Mouse (Mus musculus) heart, postnatal 14 days (tissue): ENCODE measurements around the gene Setd4. TPM values are rescaled to one million over a fixed set of nuclear protein-coding genes. Genes with fewer than 3 reads are reported as not detected.

Experiments used
- DNase-seq, 2 experiments: peaks; one replicate each; pipeline ENCODE4 v3.0.0; 2021 to 2022
- intact Hi-C: fragments of 180-260 bp; cut with DNase I; formaldehyde crosslinking; loops from one replicate; pipeline ENCODE4 v1.15.1; 2025
- total RNA-seq, 2 experiments: library from RNA; stranded (reverse); gene quantifications; 2 replicates each; pipeline ENCODE4 v1.2.3; 2021

Gene Setd4
- total RNA-seq, 2 experiments from 2014 or later: 1.6 TPM

DNA sequence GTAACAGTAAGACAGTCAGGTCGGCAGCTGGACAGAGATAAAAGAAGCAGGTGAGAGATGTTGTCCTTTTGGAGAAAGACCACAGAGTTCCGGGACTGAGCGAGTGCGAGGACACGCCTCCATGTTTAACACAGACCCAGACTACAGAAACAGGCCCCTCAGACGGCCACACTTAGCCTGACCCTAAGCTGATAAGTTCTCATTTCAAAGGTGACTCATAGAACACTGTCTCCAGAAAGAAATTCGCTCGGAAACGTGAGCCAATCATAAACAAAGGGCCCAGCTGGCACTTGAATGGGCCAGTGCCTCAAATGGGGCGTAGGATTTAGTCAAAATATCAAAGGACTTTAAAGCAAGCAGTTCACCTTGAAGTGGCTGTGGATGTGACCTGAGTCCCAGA is 54.6 kb downstream of the Setd4 start:
- no peak for DNase-seq
- intact Hi-C loops: loop anchor here (10.0 kb wide), 1 partner anchor 844 kb away; no protein-coding TSS in a partner anchor

GRCm38 (mm10) chr16:93548045-93548444 is 55.8 kb downstream of the Setd4 start:
- DNase-seq: no peak
- intact Hi-C loops: loop anchor here (10.0 kb wide), 1 partner anchor 843 kb away; no protein-coding TSS in a partner anchor

DNA sequence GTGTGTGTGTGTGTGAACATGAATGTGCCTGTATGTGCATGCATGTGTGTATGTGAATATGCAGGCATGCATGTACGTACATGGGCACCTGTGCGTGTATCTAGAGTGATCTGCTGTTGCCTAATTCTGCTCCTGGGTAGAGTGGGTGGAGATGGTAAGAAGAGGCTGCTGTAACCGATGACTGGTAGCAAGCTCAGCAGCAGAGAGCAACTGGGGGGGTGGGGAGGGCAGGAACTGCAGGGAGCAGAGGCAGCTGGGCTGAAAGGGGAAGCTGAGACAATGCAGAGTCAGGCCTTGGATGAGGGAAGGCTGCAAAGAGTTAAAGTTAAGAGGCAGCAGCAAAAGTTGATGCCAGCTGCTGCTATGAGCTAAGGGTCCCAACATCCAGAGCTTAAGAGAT is 56.7 kb downstream of the Setd4 start:
- no peak for DNase-seq
- intact Hi-C loops: loop anchor here (10.0 kb wide), 1 partner anchor 842 kb away; no protein-coding TSS in a partner anchor

DNA sequence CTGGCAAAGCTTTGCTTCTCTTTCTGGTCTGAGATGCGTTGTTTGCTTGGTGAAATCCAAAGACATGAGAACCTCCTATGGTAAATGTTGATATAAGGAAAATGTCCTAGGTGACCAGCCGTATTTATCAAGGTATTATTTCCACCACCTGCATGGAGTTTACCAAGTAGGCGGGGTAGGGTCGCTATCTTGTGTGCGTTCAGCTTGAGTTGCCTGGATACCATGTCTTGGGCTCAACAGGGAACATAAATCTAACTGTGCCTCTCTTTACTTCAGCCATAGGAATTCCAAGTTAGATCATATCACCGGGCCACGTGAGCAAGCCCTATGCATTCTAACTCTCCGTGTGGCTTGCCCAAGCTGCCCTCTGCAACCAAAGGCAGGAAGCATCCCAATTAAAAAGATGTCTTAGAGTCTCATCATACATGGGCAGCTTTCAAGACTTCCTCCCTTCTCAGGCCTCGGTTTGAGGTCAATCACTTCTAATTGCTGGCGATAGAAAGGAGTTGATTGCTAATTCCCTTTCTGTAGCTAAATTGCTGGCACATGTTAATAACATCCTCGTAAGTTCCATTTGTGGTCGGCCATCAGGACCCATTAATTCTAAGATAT is 57.4 kb downstream of the Setd4 start:
- intact Hi-C loops: loop anchor here (10.0 kb wide), 1 partner anchor 842 kb away; no protein-coding TSS in a partner anchor
- no peak for DNase-seq

DNA sequence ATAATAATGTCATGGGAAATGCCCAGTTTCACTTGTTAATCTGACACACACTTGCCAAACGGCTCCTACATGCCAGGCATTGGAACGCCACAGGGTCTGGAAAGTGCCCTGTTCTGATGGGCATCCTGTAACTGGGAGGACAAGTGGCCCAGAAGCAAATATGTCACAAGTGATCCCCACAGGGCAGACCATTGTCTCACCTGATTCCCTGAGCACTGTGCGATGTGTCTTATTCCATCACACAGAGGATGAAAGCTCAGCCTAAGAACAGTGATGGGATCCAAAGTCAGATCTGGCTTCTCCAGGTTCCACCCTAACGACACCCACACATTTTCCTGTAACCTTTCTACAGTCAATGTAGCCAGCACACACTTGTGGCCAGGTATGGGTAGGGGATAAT is 58.9 kb downstream of the Setd4 start:
- intact Hi-C loops: loop anchor here (2.0 to 10.0 kb wide), 3 partner anchors 840 to 1023 kb away; no protein-coding TSS in a partner anchor
- no peak for DNase-seq

GRCm38 (mm10) chr16:93543704-93544103 is 60.2 kb downstream of the Setd4 start:
- intact Hi-C loops: loop anchor here (2.0 to 10.0 kb wide), 3 partner anchors 839 to 1021 kb away; no protein-coding TSS in a partner anchor
- DNase-seq: peak; percentile 32 to 74

- intact Hi-C loops: loop anchor here (5.0 to 10.0 kb wide), 2 partner anchors 835 to 1018 kb away; no protein-coding TSS in a partner anchor
- DNase-seq: no peak
Observed at GRCm38 (mm10) chr16:93539891-93540290, 64.0 kb downstream of the Setd4 start.

DNA sequence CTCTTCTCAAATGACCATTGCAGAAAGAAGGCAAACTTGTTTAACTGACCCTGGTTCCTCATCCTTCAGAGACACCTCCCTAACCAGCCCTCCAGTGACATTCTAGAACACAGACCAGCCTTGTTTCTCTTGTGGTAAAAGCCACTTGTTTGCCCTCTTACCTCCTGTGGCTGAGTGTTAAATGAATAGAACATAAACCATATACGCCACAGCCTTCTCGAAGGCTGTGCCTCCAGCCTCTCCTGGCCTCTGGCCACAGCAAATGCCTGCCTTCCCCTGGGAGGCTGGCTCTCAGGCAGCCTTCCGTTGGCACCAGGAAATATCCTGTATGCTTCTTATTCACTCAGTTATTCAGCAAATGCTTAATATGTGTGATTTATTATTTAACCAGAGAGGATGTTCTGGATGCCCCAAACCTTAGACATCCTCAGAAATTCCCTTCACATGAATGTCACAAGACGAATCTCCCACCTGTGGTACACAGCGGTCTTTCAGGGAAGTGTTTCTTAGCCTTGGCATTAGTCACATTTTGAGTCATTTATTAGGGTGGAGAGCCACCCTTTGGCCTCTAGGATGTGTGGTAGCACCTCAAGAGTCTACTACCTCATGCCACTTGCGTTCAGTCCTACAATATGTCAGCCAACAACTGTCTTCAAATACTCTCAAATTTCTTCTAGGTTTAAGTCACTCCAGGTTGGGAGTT is 68.6 kb downstream of the Setd4 start:
- DNase-seq: no peak
- intact Hi-C loops: no loop called here

Other genes with a start within 250 kb of the Setd4 start
- 10 to 100 TPM; 24.0 to 26.6 TPM for gene Cbr1, start 1.8 kb upstream of the Setd4 start, total RNA-seq
- 1 to 10 TPM; 1.3 TPM for gene Gm5678, start 24.0 kb upstream of the Setd4 start, total RNA-seq
- 1 to 10 TPM; 2.7 to 3.4 TPM for gene Cbr3, start 79.2 kb upstream of the Setd4 start, total RNA-seq
- gene Dop1b, start 107.8 kb upstream of the Setd4 start, total RNA-seq: 10 to 100 TPM; 17.6 to 17.8 TPM
- 10 to 100 TPM; 18.6 to 19.1 TPM for gene Morc3, start 228.1 kb upstream of the Setd4 start, total RNA-seq